In genomic region chr7:24889431-24890220, GRCm38 (mm10) we compare ENCODE assay signal across 14 mouse cellular contexts. TPM values are rescaled to one million over a fixed set of nuclear protein-coding genes. Genes with fewer than 3 reads are reported as not detected.
A peak's percentile ranks its signal among the peaks of the same experiment; 100 is the strongest.
DNase-seq lines count a peak whose midpoint lies in the region; ATAC-seq lines count a peak whose summit lies in the region.
"Had no signal": no experiment of that assay in that cellular context is flagged by ENCODE, and none has a peak within 500 bp of the region (broad histone marks: within the 10 kb centered on the region; RNA-seq: fewer than 3 reads in every experiment).

No protein-coding gene starts in this region.

- no peak overlapping the region for H3K27ac ChIP-seq in heart, embryonic 10.5 days
- H3K27ac ChIP-seq in neural tube, embryonic 13.5 days (replicated peaks): 0 out of 2 replicates have a peak overlapping the region, but pooled peaks have one; percentile 14
- H3K27ac ChIP-seq in kidney, embryonic 15.5 days: peak overlapping the region; percentile 94

- intact Hi-C loops in gastrocnemius, postnatal 14 days (cut with DNase I; ENCODE audit: low total_unique reads): loop anchor here (5.0 kb wide), 1 partner anchor 63 kb away; no protein-coding TSS in a partner anchor

- no peak overlapping the region for H3K4me3 ChIP-seq in heart, embryonic 10.5 days
- H3K4me3 ChIP-seq in neural tube, embryonic 13.5 days: no peak overlapping the region
- H3K4me3 ChIP-seq in kidney, embryonic 15.5 days (replicated peaks): 0 out of 2 replicates have a peak overlapping the region, but pooled peaks have one; percentile 7

- peak; percentile 79 for DNase-seq in heart, adult 11 months
- no peak for DNase-seq in heart, embryonic 10.5 days (ENCODE audit: low spot score)
- no peak for DNase-seq in neural tube, embryonic 10.5 days (ENCODE audit: extremely low spot score, low spot score)
- peak; percentile 28 for DNase-seq in yolk sac, embryonic 10.5 days (ENCODE audit: low spot score)
- no peak for DNase-seq in urinary bladder, postnatal 36 days (ENCODE audit: low spot score in 2 of 2)
- DNase-seq in gastrocnemius, postnatal 14 days: no peak

- no peak for ATAC-seq in neural tube, embryonic 13.5 days (ENCODE audit: low read depth)
- ATAC-seq in kidney, embryonic 15.5 days (replicated peaks; ENCODE audit: low FRiP score): peak; percentile 31

- H3K36me3 ChIP-seq in heart, embryonic 10.5 days: peaks cover 57% of the 10 kb centered on the region
- peaks cover 57% of the 10 kb centered on the region for H3K36me3 ChIP-seq in neural tube, embryonic 13.5 days
- peaks cover 59% of the 10 kb centered on the region for H3K36me3 ChIP-seq in kidney, embryonic 15.5 days

- WGBS in heart, embryonic 10.5 days: 84% methylated on average over 6 of the region's 6 CpGs
- 84% methylated on average over 6 of the region's 6 CpGs for WGBS in neural tube, embryonic 13.5 days
- WGBS in kidney, embryonic 15.5 days: 68% methylated on average over 6 of the region's 6 CpGs

- no peak overlapping the region for H3K4me2 ChIP-seq in neural tube, embryonic 13.5 days
- no peak overlapping the region; the same call in 1 of the 2 replicates for H3K4me2 ChIP-seq in kidney, embryonic 15.5 days

- 0 out of 2 replicates have a peak overlapping the region, but pooled peaks have one; percentile 8 for H3K9ac ChIP-seq in neural tube, embryonic 13.5 days
- no peak overlapping the region for H3K9ac ChIP-seq in kidney, embryonic 15.5 days
- H3K9ac ChIP-seq: forebrain, postnatal 0 days had no signal

- peaks cover 22% of the 10 kb centered on the region for H3K4me1 ChIP-seq in heart, embryonic 10.5 days
- H3K4me1 ChIP-seq in neural tube, embryonic 13.5 days (replicated peaks): peaks cover 30% of the 10 kb centered on the region
- H3K4me1 ChIP-seq in kidney, embryonic 15.5 days: peaks cover 52% of the 10 kb centered on the region

- H3K27me3 ChIP-seq in heart, embryonic 10.5 days (ENCODE audit: insufficient read depth, poor library complexity, severe bottlenecking): no peaks in the 10 kb centered on the region
- H3K27me3 ChIP-seq in neural tube, embryonic 13.5 days: no peaks in the 10 kb centered on the region
- no peaks in the 10 kb centered on the region for H3K27me3 ChIP-seq in kidney, embryonic 15.5 days

- H3K9me3 ChIP-seq in heart, embryonic 10.5 days: no peaks in the 10 kb centered on the region
- H3K9me3 ChIP-seq in neural tube, embryonic 13.5 days: no peaks in the 10 kb centered on the region
- no peaks in the 10 kb centered on the region for H3K9me3 ChIP-seq in kidney, embryonic 15.5 days (replicated peaks)

RNA-seq across cellular contexts. Expression of gene Rps19, which starts 5.5 kb away (rescaled TPM):
- polyA plus RNA-seq in heart, embryonic 10.5 days (2016; fragmentation: Nextera tagmentation; extraction: Ambion mirVana): 1,532 and 1,854 TPM in 2 replicates
- 1,220 and 1,295 TPM in 2 replicates for polyA plus RNA-seq in neural tube, embryonic 13.5 days (2015; fragmentation: Nextera tagmentation; extraction: Ambion mirVana)
- polyA plus RNA-seq in kidney, embryonic 15.5 days (2015; fragmentation: Nextera tagmentation; extraction: Ambion mirVana): 2,383 and 2,806 TPM in 2 replicates
- 100 to 1,000 TPM; 481 to 524 TPM for total RNA-seq in gastrocnemius, postnatal 14 days (2021)

RNA-seq across cellular contexts. Expression of gene Cd79a, which starts 7.6 kb away (rescaled TPM):
- 0.26 and 0.40 TPM in 2 replicates for polyA plus RNA-seq in heart, embryonic 10.5 days (2016; fragmentation: Nextera tagmentation; extraction: Ambion mirVana)
- 0.31 and 0.33 TPM in 2 replicates for polyA plus RNA-seq in neural tube, embryonic 13.5 days (2015; fragmentation: Nextera tagmentation; extraction: Ambion mirVana)
- 1.8 TPM in 2 replicates for polyA plus RNA-seq in kidney, embryonic 15.5 days (2015; fragmentation: Nextera tagmentation; extraction: Ambion mirVana)
- under 1 TPM; 0.16 to 0.23 TPM for total RNA-seq in gastrocnemius, postnatal 14 days (2021)
- total RNA-seq: hematopoietic stem cell, adult 5-6 weeks had no signal

RNA-seq across cellular contexts. Expression of gene Arhgef1, which starts 13.1 kb away (rescaled TPM):
- polyA plus RNA-seq in heart, embryonic 10.5 days (2016; fragmentation: Nextera tagmentation; extraction: Ambion mirVana): 83.4 and 87.5 TPM in 2 replicates
- polyA plus RNA-seq in neural tube, embryonic 13.5 days (2015; fragmentation: Nextera tagmentation; extraction: Ambion mirVana): 61.9 and 63.8 TPM in 2 replicates
- polyA plus RNA-seq in kidney, embryonic 15.5 days (2015; fragmentation: Nextera tagmentation; extraction: Ambion mirVana): 92.5 and 101 TPM in 2 replicates
- 10 to 100 TPM; 32.5 to 38.0 TPM for total RNA-seq in gastrocnemius, postnatal 14 days (2021)

RNA-seq across cellular contexts. Expression of gene Dmrtc2, which starts 19.8 kb away (rescaled TPM):
- not detected in 2 replicates for polyA plus RNA-seq in heart, embryonic 10.5 days (2016; fragmentation: Nextera tagmentation; extraction: Ambion mirVana)
- not detected in 2 replicates for polyA plus RNA-seq in neural tube, embryonic 13.5 days (2015; fragmentation: Nextera tagmentation; extraction: Ambion mirVana)
- polyA plus RNA-seq in kidney, embryonic 15.5 days (2015; fragmentation: Nextera tagmentation; extraction: Ambion mirVana): not detected in 2 replicates
- not detected for total RNA-seq in gastrocnemius, postnatal 14 days (2021)
- total RNA-seq: adrenal gland, adult 18-20 months; forebrain, postnatal 0 days; hematopoietic stem cell, adult 5-6 weeks had no signal
- polyA plus RNA-seq: C2C12; liver, embryonic 16.5 days; neural tube, embryonic 11.5 days had no signal

RNA-seq across cellular contexts. Expression of gene Lypd4, which starts 19.9 kb away (rescaled TPM):
- not detected in 2 replicates for polyA plus RNA-seq in heart, embryonic 10.5 days (2016; fragmentation: Nextera tagmentation; extraction: Ambion mirVana)
- not detected in 2 replicates for polyA plus RNA-seq in neural tube, embryonic 13.5 days (2015; fragmentation: Nextera tagmentation; extraction: Ambion mirVana)
- polyA plus RNA-seq in kidney, embryonic 15.5 days (2015; fragmentation: Nextera tagmentation; extraction: Ambion mirVana): not detected in 2 replicates
- not detected for total RNA-seq in gastrocnemius, postnatal 14 days (2021)
- total RNA-seq: adrenal gland, adult 18-20 months; forebrain, postnatal 0 days; hematopoietic stem cell, adult 5-6 weeks had no signal
- polyA plus RNA-seq: C2C12; forebrain, postnatal 0 days; liver, embryonic 16.5 days; neural tube, embryonic 11.5 days had no signal

Comparison
In these comparisons a context has a peak if more than half of its experiments do, and no peak if none do; other contexts are left out.
1. DNase-seq: peak in heart, adult 11 months (single experiment) and yolk sac, embryonic 10.5 days (single experiment); none in heart, embryonic 10.5 days (single experiment), neural tube, embryonic 10.5 days (single experiment), urinary bladder, postnatal 36 days (0 of 2) and gastrocnemius, postnatal 14 days (single experiment).